Mouse (Mus musculus) spleen, adult 18-20 months (tissue): ENCODE results near the gene Fam120b.
A peak's percentile ranks its signal among the peaks of the same experiment; 100 is the strongest.
"Not testable (repeated sequence)": the region's sequence is repeated elsewhere in the genome, so short reads cannot be mapped to it uniquely, and the experiment has no call there.

Source experiments
- DNase-seq, 2 experiments: peaks; one replicate each; pipeline ENCODE4 v3.0.0; 2022; ENCODE audit warnings: mixed read lengths in 2 of 2

The Fam120b gene

DNA sequence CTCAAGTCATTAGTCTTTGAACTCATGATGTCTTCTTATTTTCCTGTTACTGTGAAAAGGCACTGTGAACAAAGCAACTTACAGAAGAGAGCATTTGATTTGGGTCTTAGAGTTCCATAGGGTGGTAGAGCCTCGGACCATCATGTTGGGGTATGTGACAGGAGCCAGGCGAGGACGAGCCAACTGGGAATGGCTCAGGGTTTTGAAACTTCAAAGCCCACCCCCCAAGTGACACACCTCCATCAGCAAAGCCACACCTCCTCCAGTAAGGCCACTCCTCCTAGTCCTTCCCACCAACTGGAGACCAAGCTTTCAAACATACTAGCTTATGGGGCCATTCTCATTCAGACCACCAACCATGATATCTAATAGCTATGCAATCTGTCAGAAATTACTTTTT, 36.0 kb downstream of the Fam120b start:
- DNase-seq: no peak

- no peak for DNase-seq
Measured at GRCm38 (mm10) chr17:15434748-15435147, 38.7 kb downstream of the Fam120b start.

GRCm38 (mm10) chr17:15440067-15440462, 44.1 kb downstream of the Fam120b start:
- no peak for DNase-seq

- no peak for DNase-seq
Measured at GRCm38 (mm10) chr17:15440463-15441121, 44.6 kb downstream of the Fam120b start.

GRCm38 (mm10) chr17:15445421-15445820, 49.4 kb downstream of the Fam120b start:
- no peak for DNase-seq

DNA sequence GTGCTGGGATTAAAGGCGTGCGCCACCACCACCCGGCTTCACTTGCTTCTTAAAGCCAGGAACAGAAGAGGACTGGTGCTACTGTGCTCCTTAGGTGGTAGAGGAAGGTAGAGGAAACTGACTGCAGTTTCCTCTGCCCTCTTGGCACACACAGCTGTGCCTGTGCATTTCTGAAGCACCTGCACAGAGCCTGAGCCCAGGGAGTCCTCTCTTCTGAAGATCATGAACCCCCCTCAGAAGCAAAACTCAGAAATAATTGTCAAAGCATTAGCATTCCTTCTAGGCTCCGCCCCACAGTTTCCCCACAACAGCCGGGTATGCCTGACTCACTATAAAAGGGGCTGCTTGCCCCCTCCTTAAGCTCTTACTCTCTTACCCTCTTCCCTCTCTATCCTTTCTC, 51.8 kb downstream of the Fam120b start:
- no peak for DNase-seq

GRCm38 (mm10) chr17:15449144-15449543, 53.1 kb downstream of the Fam120b start:
- not testable (repeated sequence) for DNase-seq

- no peak for DNase-seq
Measured at GRCm38 (mm10) chr17:15449606-15450005, 53.6 kb downstream of the Fam120b start.

DNA sequence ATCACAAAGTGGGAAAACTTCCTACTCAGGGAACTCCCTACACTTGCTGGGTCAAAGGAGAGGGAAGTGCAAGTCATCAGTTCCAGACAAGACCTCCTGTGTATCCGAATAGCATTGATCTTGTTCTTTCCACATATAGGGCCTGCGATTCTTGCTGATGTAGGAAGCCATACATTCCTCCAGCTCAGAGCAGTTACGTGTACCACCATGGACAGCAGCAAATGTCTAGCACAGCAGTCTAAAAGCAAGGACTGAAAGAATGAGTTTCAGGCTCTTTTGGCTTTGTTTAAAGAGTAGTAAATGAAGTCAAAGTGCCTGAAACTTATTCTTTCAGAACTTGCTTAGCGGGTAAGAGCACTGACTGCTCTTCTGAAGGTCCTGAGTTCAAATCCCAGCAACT, 59.2 kb downstream of the Fam120b start:
- DNase-seq: no peak

GRCm38 (mm10) chr17:15456595-15456994, 60.6 kb downstream of the Fam120b start:
- no peak for DNase-seq

- no peak for DNase-seq
Measured at GRCm38 (mm10) chr17:15459761-15460160, 63.8 kb downstream of the Fam120b start.

DNA sequence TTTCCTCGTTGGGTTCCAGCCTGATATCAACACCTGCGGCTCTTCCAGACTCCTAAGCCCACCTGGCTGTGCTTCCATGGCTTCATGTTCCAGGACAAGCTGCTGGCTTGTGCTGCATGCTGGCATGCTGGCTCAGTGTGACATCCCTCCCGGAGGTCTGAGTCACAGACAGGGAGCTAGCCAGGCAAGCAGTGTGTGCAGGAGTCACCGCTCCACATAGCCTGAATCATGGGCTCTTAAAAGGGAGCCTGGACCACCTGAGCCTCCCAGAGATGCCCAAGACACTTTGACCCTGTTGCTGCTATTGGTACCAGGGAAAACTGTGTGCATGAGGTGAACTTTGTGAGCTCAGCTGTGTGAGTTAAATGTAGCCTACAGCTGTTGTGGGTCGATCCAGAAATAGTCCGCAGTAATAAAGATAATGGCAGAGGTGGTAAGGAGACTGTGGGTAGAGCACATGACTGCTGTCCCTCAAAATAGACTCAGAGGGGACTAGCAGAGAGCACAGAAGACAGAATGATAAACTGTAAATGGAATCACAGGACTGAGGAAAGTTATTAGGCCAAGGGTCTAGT, 66.0 kb downstream of the Fam120b start:
- DNase-seq: no peak

DNA sequence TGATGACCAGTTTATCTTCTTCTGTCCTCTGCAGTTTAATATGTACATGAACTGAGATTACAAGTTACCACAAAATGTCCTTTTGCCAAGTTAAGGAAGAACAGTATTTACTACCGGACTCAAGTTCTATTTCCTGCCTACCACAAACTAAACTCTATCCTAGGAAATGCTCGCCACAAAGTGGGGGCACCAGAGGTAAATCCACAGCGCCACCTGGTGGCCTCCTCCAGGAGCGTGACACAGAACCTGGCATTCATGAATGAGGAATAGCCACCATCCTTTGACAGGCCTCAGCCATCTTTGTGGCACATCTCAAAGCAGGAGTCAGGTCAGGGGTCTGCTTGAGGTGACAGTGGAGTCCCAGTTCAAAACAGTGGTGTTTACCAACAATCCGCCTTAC, 71.7 kb downstream of the Fam120b start:
- DNase-seq: peak; percentile 25 to 67

DNA sequence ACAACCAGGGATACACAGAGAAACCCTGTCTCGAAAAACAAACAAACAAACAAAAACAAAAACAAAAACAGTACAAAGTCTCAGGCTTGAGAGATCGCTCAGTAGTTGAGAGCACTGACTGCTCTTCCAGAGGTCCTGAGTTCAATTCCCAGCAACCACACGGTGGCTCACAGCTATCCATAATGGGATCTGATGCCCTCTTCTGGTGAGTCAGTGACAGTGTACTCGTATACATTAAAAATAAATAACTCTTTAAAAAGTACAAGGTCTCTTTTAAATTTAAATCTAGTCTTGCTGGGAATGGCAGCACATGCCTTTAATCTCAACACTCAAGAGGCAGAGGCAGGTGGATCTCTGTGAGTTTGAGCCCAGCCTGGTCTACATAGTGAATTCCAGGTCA, 76.7 kb downstream of the Fam120b start:
- DNase-seq: no peak
